Mouse (Mus musculus) layer of hippocampus, adult 9-10 months (tissue): ENCODE data around the gene Ctbp1.
A peak's percentile ranks its signal among the peaks of the same experiment; 100 is the strongest.

Experiments used
- DNase-seq: peaks from one replicate; pipeline ENCODE4 v3.0.0; 2022; ENCODE audit warnings: low spot score

Ctbp1 gene

GRCm38 (mm10) chr5:33208533-33209245 lies 66.1 kb downstream of the Ctbp1 start:
- DNase-seq, result no peak

DNA sequence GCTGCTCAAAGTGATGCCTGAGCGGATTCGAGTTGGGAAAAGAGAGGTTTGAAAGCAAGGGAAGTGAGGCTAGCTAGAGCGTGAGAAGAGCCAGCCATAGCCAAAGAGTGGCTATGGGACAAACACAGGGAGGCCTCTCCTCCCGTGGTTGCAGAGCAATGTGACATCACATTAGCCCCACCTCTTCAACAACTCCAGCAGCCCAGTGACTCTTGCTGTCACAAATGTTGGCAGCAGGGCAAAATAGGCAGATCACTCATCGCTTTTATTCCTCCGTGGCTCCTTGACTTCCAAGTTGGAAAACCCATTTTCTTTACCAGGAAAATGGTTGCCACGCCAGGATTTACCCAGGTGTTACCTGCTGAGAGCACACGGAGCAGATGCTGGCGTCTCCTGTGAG lies 67.7 kb downstream of the Ctbp1 start:
- DNase-seq, result no peak

- no peak for DNase-seq
Observed at GRCm38 (mm10) chr5:33206328-33206727, 68.5 kb downstream of the Ctbp1 start.

- DNase-seq, result no peak
Observed at GRCm38 (mm10) chr5:33204284-33204683, 70.5 kb downstream of the Ctbp1 start.

DNA sequence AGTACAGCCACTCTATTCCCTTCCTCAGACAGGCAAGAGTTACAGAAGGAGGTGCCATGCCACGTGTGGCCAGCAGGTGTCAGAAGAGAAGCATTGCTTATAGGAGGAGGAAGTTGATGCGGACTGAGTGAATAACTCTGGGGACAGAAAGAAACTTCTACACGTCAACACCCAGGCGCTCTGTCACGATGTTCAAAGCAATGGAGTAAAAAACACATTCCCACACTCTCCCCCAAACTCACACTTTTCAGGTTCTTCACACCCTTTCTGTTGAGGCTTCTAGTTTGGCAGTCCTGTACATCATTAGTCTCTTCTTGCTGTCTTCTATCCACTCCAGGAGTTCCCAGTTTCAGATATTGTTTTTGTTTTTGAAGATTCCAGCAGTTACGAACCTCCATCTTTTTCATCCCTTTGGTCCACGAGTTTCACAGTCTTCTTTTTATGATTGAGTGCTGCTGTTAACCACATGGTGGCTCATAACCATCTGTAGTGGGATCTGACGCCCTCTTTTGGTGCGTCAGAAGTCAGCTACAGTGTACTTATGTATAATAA lies 71.0 kb downstream of the Ctbp1 start:
- peak; percentile 45 for DNase-seq

GRCm38 (mm10) chr5:33203171-33203565 lies 71.6 kb downstream of the Ctbp1 start:
- DNase-seq, result no peak

DNA sequence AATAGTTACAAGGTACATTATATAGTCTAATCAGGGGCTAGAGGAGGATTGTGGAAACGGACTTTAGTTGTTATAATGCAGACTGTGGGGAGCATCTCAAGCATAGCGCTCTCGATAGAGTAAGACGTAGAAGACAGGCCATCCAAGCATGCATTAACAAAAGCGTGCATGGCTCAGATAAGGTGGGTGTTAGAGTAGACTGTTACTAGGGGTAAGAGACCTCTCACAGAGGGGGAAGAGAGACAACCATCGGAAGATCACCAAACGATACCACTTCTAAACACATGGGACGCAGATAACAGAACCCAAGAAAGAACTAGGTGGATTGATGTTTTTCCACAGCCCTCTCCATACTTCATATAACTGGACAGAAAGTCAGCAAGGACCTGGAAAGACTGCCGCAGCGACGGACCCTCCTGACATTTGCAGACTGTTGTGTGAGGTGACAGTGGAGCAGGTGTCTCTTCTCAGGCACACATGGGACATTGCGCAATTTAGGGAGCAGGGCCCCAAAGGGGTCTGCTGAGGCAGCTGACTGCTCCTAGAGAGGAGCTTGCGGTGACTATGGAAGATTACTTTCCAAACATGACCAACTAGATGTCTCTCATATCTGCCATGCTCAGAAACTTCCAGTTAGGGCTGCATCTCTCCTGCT lies 72.2 kb downstream of the Ctbp1 start:
- DNase-seq, result no peak

DNA sequence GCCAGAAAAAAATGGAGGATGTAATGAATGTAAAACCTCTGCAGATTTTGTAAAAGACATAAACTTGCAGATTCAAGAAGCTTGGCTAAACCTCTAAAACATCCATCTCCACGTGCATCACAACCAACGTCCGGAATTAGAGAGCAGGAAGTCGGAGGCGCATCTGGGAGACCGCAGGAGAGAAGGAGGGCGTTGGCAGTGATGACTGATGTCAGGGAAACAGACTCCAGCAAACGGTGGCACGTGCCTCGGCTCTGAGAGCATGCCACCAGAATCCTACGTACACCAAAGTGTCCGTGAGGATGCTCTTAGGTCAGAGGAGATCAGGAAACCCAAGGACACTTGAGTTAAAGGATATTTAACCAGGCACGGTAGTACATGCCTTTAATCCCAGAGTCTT lies 73.1 kb downstream of the Ctbp1 start:
- no peak for DNase-seq

DNA sequence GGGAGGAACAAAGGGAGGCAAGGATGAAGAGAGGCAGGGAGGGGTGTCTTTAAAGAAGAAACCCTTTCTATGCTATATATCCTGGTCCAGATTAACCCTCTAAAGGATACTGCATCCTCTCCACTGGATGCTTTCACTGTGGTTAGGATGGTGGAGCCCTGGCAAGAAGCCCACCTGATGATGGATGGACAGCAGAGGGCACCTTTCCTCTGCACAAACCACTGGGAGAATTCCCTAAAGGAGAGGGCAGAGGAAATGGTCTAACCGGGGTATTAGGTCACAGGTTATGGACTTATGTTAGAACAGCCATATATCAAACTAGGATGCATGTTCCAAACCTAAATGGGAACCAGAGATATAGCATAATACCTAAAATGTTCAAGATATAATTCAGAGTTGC lies 74.7 kb downstream of the Ctbp1 start:
- no peak for DNase-seq
